Mouse (Mus musculus): ENCODE results near the gene Snrpa1.
"Not testable (repeated sequence)": the region's sequence is repeated elsewhere in the genome, so short reads cannot be mapped to it uniquely, and the experiment has no call there.

Gene Snrpa1

GRCm38 (mm10) chr7:66058703-66059102 is at the start of gene Snrpa1:
Gene Snrpa1 (plus strand): TSS chr7:66059003.
- DNase-seq: no peak

DNA sequence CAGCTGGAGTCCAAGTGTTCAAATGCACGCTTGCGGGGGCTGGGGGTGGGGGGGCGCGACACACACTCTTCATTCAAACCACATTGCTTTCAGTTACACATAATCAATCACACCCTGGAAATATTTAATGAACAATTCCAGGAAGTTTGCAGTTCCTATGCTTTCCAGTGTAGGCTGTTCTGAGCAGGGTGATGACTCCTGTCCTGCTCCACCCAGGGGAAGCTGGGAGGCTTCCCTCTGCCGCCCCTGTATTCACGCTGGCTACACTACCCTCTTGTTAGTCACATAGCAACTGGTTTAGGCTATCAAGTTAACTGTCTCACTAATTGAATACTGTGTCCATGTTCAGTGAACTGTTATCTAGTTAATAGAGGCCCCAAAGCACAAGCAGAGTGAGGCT is 48.3 kb upstream of the Snrpa1 start:
- DNase-seq: no peak

DNA sequence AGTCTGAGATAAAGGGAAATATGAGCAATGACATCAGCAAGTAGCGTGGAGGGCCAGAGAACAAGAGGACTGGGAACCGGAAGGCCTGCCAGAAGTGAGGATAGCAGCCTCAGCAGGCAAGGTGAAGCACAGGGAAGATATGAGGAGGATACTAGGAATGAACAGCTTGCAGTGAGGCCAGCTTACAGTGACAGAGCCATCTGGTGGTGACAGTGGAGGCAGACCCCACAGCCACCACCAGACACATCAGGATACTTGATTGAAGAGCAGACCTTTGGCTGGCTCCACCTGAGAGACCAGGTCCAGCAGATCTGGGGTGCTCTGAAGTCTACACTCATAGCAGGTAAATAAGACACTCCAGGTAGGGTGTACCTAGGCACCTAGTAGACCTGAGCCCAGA is 31.1 kb upstream of the Snrpa1 start:
- DNase-seq: no peak

DNA sequence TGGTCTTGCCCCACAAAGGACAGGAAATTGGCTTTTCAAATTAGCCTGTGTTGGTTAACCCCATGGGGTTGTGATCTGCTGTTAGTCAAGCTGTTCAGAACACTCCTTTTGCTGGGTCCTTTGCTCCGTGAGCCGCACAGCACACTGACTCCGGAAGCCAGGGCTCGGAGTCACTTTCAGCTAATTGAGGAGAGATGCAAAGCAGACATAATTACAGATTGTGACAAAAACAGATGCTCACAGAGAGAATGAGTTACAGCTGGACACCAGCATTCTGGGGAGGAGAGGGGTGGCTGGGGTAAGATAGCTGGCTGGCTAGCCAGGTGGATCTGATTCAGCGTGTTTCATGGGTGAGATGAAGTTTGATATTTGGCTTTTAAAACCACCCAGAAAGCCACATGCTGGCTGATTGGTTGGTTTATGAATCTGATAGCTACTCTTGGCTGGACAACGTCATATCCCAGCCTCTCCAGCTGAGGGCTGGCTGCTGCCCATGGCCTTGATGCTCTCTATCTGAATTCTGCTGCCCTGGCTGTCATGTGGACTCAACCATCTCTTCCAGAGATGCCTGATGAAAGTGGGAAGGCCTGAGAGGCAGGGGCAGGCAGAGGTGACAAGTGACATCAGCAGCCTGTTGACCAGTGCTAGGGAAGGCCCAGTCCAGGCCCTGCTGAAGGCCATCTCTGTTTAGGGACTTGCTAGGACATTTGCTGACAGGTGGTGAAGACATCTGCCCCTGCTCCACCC is 29.9 kb upstream of the Snrpa1 start:
- no peak for DNase-seq

- no peak for DNase-seq
Observed at GRCm38 (mm10) chr7:66036809-66037208, 22.0 kb upstream of the Snrpa1 start.

GRCm38 (mm10) chr7:66038261-66038660 is 20.5 kb upstream of the Snrpa1 start:
- no peak for DNase-seq

GRCm38 (mm10) chr7:66038730-66039129 is 20.1 kb upstream of the Snrpa1 start:
- no peak for DNase-seq

DNA sequence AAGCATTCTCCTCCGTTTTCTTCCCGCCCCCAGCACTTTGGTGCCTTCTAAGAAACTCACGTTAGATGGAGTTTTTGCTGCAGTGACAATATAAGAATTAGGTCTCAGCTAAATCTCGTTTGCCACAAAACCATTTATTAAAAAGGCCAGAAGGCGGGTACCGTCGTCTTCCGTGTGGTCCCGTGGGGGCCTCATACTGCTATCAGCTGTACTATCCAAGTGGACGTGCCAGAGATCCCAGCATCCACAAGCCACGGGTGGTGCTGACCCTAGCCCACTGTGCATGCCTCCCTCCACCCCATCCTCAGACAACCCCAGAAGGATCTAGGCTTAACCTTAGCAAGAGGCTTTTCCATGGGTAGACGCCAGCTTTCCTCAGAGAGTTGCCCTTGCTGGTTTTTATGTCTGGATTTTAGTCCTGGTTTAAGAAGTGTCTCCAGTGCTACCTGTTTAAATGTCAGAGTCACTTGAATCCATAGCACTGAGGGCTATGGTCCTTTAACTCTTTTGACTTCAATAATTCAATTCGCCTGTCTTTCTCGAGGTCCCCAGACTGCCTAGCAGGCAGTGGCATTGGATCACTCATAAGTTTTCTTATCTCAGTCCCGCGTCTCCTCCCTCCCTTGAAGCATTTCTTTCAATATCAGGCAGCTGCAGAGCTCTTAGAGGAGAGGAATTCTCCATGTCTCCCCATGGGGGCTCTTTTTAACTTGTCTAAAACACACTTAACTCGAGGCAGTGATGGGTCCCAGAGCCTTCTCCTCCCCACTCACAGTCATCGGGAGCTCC is 18.6 kb upstream of the Snrpa1 start:
- DNase-seq: no peak

GRCm38 (mm10) chr7:66043552-66044459 is 15.0 kb upstream of the Snrpa1 start, which contains the start of gene Gm45213:
Gene Gm45213 (plus strand): TSS chr7:66043602.
- DNase-seq: no peak

DNA sequence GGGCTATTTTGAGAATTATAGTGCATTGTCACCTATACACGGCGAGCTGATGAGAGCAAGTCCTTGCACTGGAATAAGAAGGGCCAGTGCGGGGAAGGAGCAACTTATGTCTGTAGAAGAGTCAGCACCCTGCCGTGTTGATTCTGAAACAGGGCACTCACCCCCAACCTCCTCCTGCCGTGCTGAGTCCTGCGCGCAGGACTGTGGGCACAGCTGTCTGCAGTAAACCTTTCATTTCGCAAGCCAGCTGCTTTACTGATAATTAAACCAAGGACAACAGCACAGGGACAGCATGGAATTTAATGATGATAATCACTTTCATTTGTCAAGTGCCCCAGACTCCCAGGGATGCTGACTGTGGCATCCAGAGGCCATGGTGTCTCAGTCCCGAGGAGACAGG is 14.2 kb upstream of the Snrpa1 start:
- DNase-seq: no peak

DNA sequence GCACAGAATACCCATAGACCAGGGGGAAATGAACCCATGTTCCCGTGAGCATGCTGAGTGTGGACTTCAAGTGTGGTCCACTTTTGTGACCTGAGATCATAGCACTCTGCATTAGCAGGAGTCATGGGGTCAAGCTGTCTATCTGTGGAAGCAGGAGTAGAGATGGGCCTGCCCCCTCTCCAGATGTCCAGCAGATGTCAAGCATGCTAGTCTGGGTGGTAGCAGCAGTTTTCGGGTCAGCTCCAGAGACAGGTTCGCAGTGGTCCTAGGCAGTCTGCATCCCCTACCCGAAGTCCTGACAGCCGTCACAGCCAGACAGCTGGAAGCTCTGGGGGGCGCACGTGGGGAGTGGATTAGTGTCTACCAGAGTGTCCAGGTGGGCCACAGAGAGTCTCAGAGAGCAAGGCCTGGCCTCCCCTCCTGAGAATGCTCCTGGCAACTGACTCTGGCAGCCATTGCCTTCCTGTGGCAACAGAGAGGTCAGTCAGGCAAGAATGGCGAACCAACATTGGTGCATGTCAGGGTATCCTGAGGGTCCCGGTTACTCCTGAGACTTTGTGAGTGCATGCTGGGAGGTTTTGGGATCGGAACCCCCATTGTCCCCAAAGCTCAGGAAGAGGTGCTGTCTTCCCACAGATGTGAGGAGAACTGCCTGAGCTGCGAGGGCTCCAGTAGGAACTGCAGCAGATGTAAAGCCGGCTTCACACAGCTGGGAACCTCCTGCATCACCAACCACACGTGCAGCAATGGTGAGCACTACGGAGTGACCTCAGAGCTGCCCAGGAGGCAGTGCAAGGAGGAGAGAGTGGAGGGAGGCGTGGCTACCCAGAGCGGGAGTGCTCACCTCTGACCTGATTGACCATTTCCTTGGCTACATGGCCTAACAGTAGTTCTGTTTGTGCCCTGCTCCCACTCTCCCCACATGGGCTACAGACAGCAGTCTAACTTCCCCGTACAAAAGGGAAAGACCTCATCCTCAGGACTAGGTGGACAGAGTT is 11.6 kb upstream of the Snrpa1 start:
- DNase-seq: no peak

DNA sequence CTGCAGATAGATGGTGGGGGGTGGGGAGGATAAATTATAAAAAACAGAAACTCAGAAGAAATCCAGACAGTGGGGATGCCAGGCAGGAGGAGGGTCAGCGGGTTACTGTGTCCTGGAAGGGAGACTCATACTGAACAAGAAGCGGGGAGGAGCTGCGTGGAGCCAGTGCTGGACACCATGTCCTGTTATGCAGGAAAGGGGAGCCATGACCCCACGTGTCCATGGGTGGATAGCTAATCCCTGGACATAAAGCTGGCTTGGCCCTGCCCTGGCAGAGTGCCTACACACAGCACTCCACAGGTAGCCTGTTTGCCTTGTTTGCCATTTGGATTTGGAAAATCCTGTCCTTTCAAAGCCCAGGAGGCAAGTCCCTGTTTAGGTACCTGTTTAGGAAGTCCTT is 10.8 kb upstream of the Snrpa1 start:
- DNase-seq: no peak

DNA sequence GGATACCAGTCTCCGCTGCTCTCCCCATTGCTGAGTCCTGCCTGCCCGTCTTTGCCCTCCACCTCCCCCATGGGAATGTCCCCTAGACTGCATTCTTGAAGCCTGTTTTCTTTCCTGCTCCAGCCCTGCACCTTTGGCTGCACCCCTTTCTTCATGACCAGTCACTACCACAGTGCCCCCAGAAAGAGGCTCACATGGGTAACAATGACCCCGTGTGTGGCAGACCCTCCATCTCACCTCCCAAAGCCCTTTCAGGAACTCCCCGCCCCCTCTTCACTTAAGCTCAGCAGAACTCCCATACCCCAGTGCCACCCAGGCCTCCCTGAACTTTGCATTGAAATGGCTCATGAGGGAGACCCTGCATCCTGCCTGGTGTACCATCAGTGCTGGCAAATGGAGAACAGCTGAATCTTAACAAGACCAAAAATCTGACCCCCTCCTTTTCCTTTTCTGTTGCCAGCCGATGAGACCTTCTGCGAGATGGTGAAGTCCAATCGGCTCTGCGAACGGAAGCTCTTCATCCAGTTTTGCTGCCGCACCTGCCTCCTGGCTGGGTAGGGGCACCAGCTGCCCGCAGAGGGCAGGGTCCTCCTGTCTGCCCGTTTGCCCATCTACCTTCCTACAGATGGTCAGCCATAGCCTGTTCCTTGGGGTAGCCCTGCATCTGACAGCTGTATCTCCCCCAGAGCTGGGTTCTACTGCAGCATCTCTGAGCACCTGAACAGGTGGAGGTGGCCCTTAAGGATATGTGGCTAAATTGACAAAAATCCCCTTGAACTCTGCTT is 10.2 kb upstream of the Snrpa1 start:
- DNase-seq: no peak

GRCm38 (mm10) chr7:66053946-66054483 is 4.8 kb upstream of the Snrpa1 start:
- no peak for DNase-seq

GRCm38 (mm10) chr7:66055356-66055755 is 3.4 kb upstream of the Snrpa1 start:
- not testable (repeated sequence) for DNase-seq

DNA sequence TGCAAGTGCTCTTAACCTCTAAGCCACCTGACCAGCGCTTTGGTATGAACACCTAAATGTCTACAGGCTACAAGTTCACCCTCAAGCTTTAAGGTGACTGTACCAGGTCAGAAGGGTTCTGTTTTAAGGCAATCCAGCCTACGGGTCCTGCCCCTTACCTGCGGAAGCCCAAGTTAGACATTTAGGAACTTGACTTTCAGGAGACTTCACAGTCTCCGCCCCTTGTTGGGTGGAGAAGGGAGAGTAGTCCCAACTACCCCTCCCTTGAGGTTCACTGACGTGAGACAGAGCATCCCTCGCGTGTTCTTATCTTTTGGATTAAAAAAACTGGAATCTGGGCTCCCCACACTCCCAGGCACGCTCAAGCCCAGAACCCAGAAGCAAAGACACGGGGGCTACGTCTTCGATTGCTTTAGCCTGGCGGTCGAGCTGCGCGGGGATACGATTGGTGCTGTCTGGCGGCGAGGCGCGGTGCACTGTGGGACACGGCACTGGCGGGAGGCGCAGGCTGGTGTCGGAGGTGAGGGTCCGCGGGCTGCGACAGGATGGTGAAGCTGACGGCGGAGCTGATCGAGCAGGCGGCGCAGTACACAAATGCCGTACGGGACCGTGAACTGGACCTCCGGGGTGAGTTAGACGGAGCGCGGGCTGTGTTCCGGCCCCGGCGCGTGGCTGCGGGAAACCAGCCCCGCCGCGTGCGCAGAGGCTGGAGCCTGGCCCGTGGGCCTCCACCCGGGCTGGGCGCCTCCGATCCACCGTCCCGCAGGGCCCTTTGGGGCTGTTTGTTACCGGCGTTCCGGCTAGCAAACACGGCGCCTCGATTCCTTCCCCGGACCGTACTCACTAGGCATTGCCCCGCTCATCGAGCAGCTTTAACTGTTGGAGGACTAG is 1.5 kb downstream of the Snrpa1 start:
- DNase-seq: peak; percentile 91

DNA sequence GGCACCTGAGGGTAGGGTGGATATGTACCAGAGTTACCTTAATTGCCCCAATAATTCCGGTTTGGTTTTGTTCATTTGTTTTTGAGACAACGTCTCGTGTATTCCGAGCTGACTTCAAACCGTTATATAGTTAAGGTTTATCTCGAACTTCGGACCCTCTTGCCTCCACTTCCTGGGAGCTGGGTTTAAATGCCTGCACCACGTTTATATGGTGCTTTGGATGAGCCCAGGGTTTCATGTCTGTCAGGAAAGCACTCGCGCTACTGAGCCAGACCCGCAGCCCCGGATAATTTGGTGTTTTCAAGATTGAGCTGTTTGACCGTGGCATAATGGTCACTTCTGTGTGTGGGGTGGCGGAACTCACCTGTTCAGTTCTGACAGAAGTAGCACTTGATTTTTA is 2.3 kb downstream of the Snrpa1 start:
- DNase-seq: no peak

DNA sequence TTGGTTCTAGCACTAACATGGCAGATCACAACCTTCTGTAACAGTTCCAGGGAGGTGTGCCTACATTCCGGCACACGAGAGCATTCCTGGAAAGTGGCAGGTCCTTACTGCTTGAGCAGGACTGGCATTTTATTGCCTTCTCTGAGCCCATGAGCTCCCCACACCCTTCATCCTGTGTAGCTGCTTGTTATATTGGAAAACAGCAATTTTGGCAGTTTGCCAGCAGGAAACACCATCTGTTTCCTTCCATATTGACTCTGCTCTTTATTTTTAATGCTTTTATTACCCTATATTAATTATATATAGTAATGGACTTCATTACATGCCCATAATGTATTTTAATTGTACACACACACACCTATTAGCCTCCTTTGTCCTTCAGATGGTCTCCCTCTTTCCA is 17.6 kb downstream of the Snrpa1 start:
- DNase-seq: no peak

DNA sequence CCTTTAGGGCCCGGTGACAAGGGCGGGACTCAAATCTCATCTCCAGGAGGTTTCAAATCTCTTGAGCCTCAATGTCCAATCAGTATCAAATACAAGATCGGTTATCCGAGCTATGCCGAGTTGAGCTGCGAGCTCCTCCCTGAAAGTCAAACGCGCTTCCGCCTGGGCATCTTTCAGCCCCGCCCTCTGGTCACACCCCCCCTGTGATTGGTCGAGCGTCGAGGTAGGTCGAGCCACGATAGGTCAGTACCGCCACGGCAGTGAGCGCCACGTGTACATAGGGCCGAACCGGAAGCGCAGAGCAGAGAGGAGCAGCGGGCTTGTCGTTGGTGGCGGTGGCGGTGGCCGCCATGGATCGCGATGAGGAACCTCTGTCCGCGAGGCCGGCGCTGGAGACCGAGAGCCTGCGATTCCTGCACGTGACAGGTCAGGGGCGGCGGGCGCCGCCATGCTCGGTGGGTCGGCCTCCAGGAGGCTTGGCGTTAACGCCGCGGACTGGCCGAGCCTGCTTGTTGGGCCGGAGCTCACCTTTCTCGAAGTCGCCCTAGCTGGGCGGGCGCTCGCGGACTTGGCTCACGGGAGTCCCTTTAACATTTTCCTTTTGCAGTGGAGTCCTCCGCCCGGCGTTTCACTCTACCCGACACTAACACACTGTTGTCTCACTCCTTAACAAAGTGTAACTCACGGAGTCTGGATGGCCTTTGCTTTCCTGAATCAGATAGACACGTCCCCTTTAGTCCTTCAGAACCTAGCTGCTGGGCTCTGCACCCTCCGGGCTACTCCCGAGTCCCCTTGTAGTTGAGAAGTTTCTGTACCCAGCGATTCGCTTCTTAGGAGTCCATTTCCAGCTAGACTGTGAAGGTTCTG is 20.8 kb downstream of the Snrpa1 start, which contains the start of gene Selenos:
TSS of gene Selenos (plus strand) at position 286 of the 867 bp plus-strand sequence.
- peak; percentile 97 for DNase-seq

Measured in right cerebral cortex, adult 18-20 months (tissue).